Mouse (Mus musculus) hindbrain, embryonic 11.5 days (tissue): Measurements from ENCODE around the gene Trpm5. TPM values are rescaled to one million over a fixed set of nuclear protein-coding genes. Genes with fewer than 3 reads are reported as not detected.

Source experiments
- ATAC-seq: fragments of 200-750 bp; cut with Nextera tagmentation; 2 replicates; pipeline ENCODE4 v1.8.0; 2017; ENCODE audit warnings: mild to moderate bottlenecking, moderate TSS enrichment, moderate library complexity; ENCODE audit not compliant: low FRiP score
- DNase-seq: peaks from one replicate; pipeline ENCODE4 v3.0.0-alpha.2; 2015; ENCODE audit warnings: low spot score
- H3K27ac ChIP-seq: fragments of 300-500 bp; sonication (generic); 2 replicates; pipeline ENCODE4 v1.5.1; 2014; ENCODE audit warnings: mild to moderate bottlenecking, low read depth, low read length
- H3K27me3 ChIP-seq: fragments of 300-500 bp; sonication (generic); 2 replicates; pipeline ENCODE4 v1.6.1; 2014; ENCODE audit warnings: mild to moderate bottlenecking, low read length, moderate library complexity, mixed read lengths; ENCODE audit not compliant: control insufficient read depth, insufficient read depth
- H3K36me3 ChIP-seq: fragments of 300-500 bp; sonication (generic); 2 replicates; pipeline ENCODE4 v1.6.1; 2014; ENCODE audit warnings: mild to moderate bottlenecking, low read length, moderate library complexity, mixed read lengths; ENCODE audit not compliant: control insufficient read depth, insufficient read depth
- H3K4me1 ChIP-seq: fragments of 300-500 bp; sonication (generic); replicated peaks from 2 replicates; pipeline ENCODE4 v1.6.1; 2014; ENCODE audit warnings: low read length, mixed read lengths; ENCODE audit not compliant: control insufficient read depth, insufficient read depth
- H3K4me2 ChIP-seq: fragments of 300-500 bp; sonication (generic); replicated peaks from 2 replicates; pipeline ENCODE4 v1.6.1; 2014; ENCODE audit warnings: mild to moderate bottlenecking, low read depth, low read length
- H3K4me3 ChIP-seq: fragments of 300-500 bp; sonication (generic); 2 replicates; pipeline ENCODE4 v1.5.1; 2014; ENCODE audit warnings: low read depth, low read length
- H3K9ac ChIP-seq: fragments of 300-500 bp; sonication (generic); 2 replicates; pipeline ENCODE4 v1.6.1; 2014; ENCODE audit warnings: low read depth, low read length
- H3K9me3 ChIP-seq: fragments of 300-500 bp; sonication (generic); 2 replicates; pipeline ENCODE4 v1.6.1; 2016; ENCODE audit warnings: low read length; ENCODE audit not compliant: control insufficient read depth
- WGBS: fragments of 180-500 bp; shearing (Covaris S2); extraction: QIAGEN DNeasy Blood & Tissue Kit; methylation state at CpG from one replicate; pipeline ENCODE4 v1.1.7; 2014; 5-methylcytosine and 5-hydroxymethylcytosine counted together
- polyA plus RNA-seq: library from polyadenylated mRNA; unstranded; fragments of >200 nt; fragmentation: Nextera tagmentation; extraction: Ambion mirVana; gene quantifications from 2 replicates; pipeline ENCODE4 v1.2.1, GENCODE M21; 2014

Trpm5 gene
- polyA plus RNA-seq, 1 experiment from 2014 or later: 0.88 TPM

DNA sequence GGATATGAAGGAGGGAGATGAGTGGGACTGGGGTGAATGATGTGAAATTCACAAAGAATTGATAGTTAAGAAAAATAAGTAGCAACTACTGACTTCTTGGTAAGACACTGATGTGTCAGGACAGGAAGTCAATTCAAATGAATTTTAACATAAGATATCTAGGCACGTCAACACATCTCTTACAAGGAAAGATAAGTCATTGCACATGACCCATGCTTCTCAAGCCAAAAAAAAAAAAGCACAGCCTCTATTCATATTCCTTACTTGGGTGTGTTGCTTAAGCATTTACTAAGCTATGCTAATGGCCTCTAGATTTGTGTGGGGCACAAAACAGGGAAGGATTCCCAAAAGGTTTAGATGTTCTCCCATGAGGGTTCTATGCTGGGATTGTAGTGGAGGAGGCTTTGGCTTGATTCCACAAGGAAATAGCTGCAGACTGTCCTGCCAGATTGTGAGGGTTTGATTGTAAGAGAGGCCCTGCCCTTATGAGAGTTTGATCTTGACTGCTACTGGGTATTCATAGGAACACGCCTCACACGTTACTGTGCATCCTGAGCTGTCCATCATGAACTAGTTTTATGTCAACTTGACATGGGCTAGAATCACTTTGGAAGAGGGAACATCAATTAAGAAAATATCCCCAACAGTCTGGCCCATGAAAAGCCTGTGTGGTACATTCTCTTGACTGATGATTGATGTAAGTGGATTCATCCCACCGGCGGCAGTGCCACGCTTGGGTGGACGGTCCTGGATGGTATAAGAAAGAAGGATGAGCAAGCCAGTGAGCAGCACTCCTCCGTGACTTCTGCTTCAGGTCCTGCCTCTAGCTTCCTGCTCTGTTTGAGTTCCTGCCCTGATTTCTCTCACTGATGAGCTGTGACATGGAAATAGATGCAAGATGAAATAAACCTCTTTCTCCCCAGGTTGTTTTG, 59.7 kb downstream of the Trpm5 start:
- Histone ChIP-seq H3K4me1 (no peaks in the 10 kb centered on the region), H3K4me2 (no peak overlapping the region), H3K27ac (no peak overlapping the region), H3K27me3 (no peaks in the 10 kb centered on the region), H3K36me3 (no peaks in the 10 kb centered on the region), H3K4me3 (no peak overlapping the region), H3K9me3 (no peaks in the 10 kb centered on the region), H3K9ac (no peak overlapping the region)
- ATAC-seq (no peak), DNase-seq (no peak)
- 92% methylated on average over 8 of the region's 8 CpGs for WGBS

DNA sequence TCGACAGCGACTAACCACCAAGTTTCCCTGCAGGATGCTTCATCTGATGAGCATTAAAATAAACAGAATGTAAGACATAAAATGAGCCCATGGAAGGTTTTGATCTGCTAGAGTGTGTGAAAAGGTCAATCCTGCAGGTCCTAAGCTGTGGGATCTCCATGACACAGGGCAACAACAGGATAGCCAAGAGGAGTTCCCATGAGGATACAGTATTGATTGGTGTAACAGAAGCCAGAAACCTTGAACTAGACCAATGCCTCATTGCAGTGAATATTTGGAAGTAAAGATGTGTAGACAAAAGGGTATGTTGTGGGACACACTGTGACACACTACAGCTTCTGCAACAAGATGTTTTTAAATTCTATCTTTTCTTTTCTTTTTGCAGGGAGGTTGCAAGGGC, 60.3 kb downstream of the Trpm5 start:
- no peak overlapping the region for H3K9ac ChIP-seq
- DNase-seq (no peak), ATAC-seq (no peak)
- H3K4me2 ChIP-seq: no peak overlapping the region
- H3K27me3 ChIP-seq: no peaks in the 10 kb centered on the region
- H3K4me1 ChIP-seq: no peaks in the 10 kb centered on the region
- H3K4me3 ChIP-seq: no peak overlapping the region
- no peaks in the 10 kb centered on the region for H3K9me3 ChIP-seq
- 92% methylated on average over 2 of the region's 2 CpGs for WGBS
- H3K36me3 ChIP-seq: no peaks in the 10 kb centered on the region
- no peak overlapping the region for H3K27ac ChIP-seq

GRCm38 (mm10) chr7:143033581-143033980, 60.9 kb downstream of the Trpm5 start:
- Histone ChIP-seq H3K4me2 (no peak overlapping the region), H3K4me1 (no peaks in the 10 kb centered on the region), H3K4me3 (no peak overlapping the region), H3K36me3 (no peaks in the 10 kb centered on the region), H3K9ac (no peak overlapping the region), H3K9me3 (no peaks in the 10 kb centered on the region), H3K27me3 (no peaks in the 10 kb centered on the region), H3K27ac (no peak overlapping the region)
- no peak for DNase-seq
- no peak for ATAC-seq
- 95% methylated on average over 4 of the region's 4 CpGs for whole genome bisulfite sequencing

DNA sequence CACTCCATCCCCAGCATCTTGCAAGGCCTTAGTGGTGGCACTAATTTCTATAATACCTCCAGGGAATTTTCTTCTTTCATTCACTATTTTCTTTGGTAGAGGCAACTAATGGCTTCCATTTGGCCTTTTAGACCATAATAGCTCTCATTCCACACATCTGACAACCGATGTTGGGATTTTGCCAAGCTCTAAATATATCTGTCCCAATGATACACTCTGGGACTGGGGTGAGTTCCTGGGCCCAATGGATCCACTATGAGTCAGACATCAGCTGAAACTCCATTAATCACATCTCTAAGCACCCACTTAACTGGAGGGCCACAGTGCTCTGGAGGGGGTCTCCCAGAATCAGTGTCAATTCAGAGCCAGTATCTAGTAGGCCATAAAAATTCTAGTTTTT, 62.6 kb downstream of the Trpm5 start:
- no peaks in the 10 kb centered on the region for H3K36me3 ChIP-seq
- H3K4me2 ChIP-seq: no peak overlapping the region
- WGBS: 87% methylated on average over 1 of the region's 1 CpGs
- no peak overlapping the region for H3K27ac ChIP-seq
- H3K4me1 ChIP-seq: no peaks in the 10 kb centered on the region
- no peaks in the 10 kb centered on the region for H3K27me3 ChIP-seq
- no peak overlapping the region for H3K9ac ChIP-seq
- DNase-seq: no peak
- ATAC-seq: no peak
- no peaks in the 10 kb centered on the region for H3K9me3 ChIP-seq
- H3K4me3 ChIP-seq: no peak overlapping the region

GRCm38 (mm10) chr7:143027196-143027595, 67.2 kb downstream of the Trpm5 start:
- H3K9ac ChIP-seq: no peak overlapping the region
- WGBS: 96% methylated on average over 4 of the region's 4 CpGs
- no peak overlapping the region for H3K4me3 ChIP-seq
- H3K4me2 ChIP-seq: no peak overlapping the region
- DNase-seq: no peak
- H3K27ac ChIP-seq: no peak overlapping the region
- H3K36me3 ChIP-seq: no peaks in the 10 kb centered on the region
- H3K9me3 ChIP-seq: no peaks in the 10 kb centered on the region
- H3K4me1 ChIP-seq: no peaks in the 10 kb centered on the region
- ATAC-seq: no peak
- H3K27me3 ChIP-seq: no peaks in the 10 kb centered on the region

DNA sequence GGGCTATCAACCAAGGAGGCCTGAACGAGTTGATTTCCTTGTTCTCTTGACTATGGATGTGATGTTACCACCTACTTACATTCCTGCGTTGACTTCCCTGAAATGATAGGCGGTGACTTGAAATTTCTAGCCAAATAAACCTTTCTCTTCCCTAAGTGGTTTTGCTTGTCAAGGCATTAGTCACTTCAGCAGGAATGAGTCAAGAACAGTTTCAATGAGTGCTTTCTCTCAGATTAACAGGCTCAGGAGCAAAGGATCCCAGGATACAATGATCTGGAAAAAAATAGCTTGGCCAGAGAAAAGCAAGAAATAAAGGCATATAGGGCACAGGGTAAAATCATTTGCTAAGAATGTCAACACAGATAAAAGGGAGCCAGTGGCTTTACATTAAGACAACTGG, 68.9 kb downstream of the Trpm5 start:
- no peak overlapping the region for H3K9ac ChIP-seq
- no peaks in the 10 kb centered on the region for H3K9me3 ChIP-seq
- no peak for ATAC-seq

DNA sequence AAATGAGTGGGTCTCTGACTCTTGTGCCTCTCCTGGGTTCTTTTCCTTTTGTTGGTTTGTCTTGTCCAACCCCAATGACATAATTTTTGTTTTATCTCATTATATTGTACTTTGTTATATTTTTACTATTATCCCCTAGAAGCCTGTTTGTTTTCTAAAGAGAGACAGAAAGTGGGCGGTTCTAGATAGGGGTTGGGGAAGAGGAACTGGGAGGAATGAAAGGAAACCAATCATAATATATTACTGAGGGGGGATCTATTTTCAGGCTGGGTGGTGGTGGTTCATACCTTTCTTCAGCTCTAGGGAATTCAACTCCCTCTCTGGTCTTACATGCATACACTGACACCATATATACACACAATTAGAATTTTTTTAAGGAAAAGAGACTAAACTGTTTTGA, 70.1 kb downstream of the Trpm5 start:
- Histone ChIP-seq H3K27me3 (no peaks in the 10 kb centered on the region), H3K27ac (no peak overlapping the region), H3K4me1 (no peaks in the 10 kb centered on the region), H3K4me2 (no peak overlapping the region), H3K4me3 (no peak overlapping the region), H3K9ac (no peak overlapping the region), H3K9me3 (no peaks in the 10 kb centered on the region), H3K36me3 (no peaks in the 10 kb centered on the region)
- WGBS: 82% methylated on average over 1 of the region's 1 CpGs
- no peak for DNase-seq
- ATAC-seq: no peak

More for the DNA sequence above, 68.9 kb downstream of the Trpm5 start:
- H3K4me2 ChIP-seq: no peak overlapping the region
- no peak for DNase-seq
- WGBS: 89% methylated on average over 3 of the region's 3 CpGs
- H3K4me3 ChIP-seq: no peak overlapping the region
- H3K27me3 ChIP-seq: no peaks in the 10 kb centered on the region
- no peaks in the 10 kb centered on the region for H3K4me1 ChIP-seq
- H3K36me3 ChIP-seq: no peaks in the 10 kb centered on the region
- no peak overlapping the region for H3K27ac ChIP-seq

DNA sequence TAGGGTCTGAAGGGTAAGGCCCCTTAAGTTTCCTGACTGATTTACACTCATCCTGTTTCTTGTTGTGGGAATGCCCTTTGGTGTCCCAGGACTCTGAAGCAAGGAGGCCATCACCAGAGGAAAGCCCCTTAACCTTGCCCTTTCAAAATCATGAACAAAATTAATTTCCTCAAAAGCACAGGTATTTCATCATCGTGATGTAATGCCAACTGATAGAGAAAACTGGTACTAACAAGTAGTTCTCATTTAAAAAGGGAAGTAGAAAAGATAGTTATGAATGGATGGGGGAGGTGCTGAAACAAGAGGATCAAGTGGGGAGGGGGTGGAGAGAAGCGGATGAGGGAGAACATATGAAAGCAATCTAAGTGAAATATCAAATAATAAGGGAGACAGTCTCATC, 70.9 kb downstream of the Trpm5 start:
- ATAC-seq (no peak), DNase-seq (no peak)
- Histone ChIP-seq H3K4me2 (no peak overlapping the region), H3K4me3 (no peak overlapping the region), H3K27ac (no peak overlapping the region), H3K9ac (no peak overlapping the region), H3K27me3 (no peaks in the 10 kb centered on the region), H3K9me3 (no peaks in the 10 kb centered on the region), H3K4me1 (no peaks in the 10 kb centered on the region), H3K36me3 (no peaks in the 10 kb centered on the region)
- WGBS: 90% methylated on average over 2 of the region's 2 CpGs
